Mouse (Mus musculus): Measurements from ENCODE around the gene Tnip2.

DNA sequence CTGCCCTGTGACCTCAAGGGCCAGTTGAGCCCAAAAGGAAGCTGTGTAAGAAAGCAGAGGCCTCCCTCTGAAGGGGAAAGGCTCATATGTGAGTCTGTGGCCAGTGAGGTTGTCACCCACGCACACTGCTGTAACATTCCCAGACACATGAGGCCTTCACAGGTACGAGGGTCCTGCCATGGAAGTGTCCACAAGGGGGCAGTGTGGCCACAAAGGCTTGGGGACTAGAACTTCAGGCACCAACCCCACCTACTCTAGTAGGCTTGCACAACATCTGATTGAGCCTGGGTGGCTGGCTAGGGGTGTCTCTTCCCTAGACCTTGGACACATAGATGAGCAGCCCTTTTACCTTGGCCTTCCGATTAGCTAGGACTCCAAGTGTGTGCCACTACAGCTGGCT lies 4.1 kb upstream of the Tnip2 start:
- no peak for TF ChIP-seq POLR2A (IDR thresholded peaks at IDR 0.05; ENCODE audit: low read depth, low read length)
- no peak for TF ChIP-seq MAFK (IDR thresholded peaks at IDR 0.05; ENCODE audit: insufficient replicate concordance, low read length)
- TF ChIP-seq ZNF384 (IDR thresholded peaks at IDR 0.05; ENCODE audit: low read depth, low read length): no peak
- no peak for TF ChIP-seq CHD2 (IDR thresholded peaks at IDR 0.05; ENCODE audit: low read length)
- TF ChIP-seq USF1 (IDR thresholded peaks at IDR 0.05; ENCODE audit: low read depth, low read length): no peak
- peak; percentile 70 to 92 for TF ChIP-seq CTCF (conservative IDR thresholded peaks at IDR 0.05 in 1 of 2, IDR thresholded peaks at IDR 0.05 in 1 of 2; ENCODE audit: low read depth in 2 of 2, low read length in 2 of 2)
- TF ChIP-seq ELF1 (IDR thresholded peaks at IDR 0.05; ENCODE audit: low read depth, low read length): no peak
- no peak for TF ChIP-seq NELFE (IDR thresholded peaks at IDR 0.05; ENCODE audit: low read depth, low read length)
- no peak for TF ChIP-seq MAZ (IDR thresholded peaks at IDR 0.05; ENCODE audit: low read depth, low read length)
- TF ChIP-seq JUND (conservative IDR thresholded peaks at IDR 0.05; ENCODE audit: low read depth, low read length): no peak

Data from CH12.LX (cell line).